Mouse (Mus musculus) liver, embryonic 12.5 days (tissue): ENCODE measurements around the gene Cga. TPM values are rescaled to one million over a fixed set of nuclear protein-coding genes. Genes with fewer than 3 reads are reported as not detected.

ENCODE experiments used
- ATAC-seq: fragments of 200-750 bp; cut with Nextera tagmentation; 2 replicates; pipeline ENCODE4 v1.8.0; 2017; ENCODE audit warnings: moderate number of reproducible peaks, mild to moderate bottlenecking, moderate library complexity
- H3K27ac ChIP-seq: fragments of 300-500 bp; sonication (generic); 2 replicates; pipeline ENCODE4 v1.5.1; 2016; ENCODE audit warnings: mild to moderate bottlenecking
- H3K27me3 ChIP-seq: fragments of 300-500 bp; sonication (generic); replicated peaks from 2 replicates; pipeline ENCODE4 v1.6.1; 2016; ENCODE audit warnings: mild to moderate bottlenecking, moderate library complexity
- H3K36me3 ChIP-seq: fragments of 300-500 bp; sonication (generic); 2 replicates; pipeline ENCODE4 v1.6.1; 2016; ENCODE audit warnings: mild to moderate bottlenecking, moderate library complexity
- H3K4me1 ChIP-seq: fragments of 300-500 bp; sonication (generic); 2 replicates; pipeline ENCODE4 v1.6.1; 2016
- H3K4me2 ChIP-seq: fragments of 300-500 bp; sonication (generic); 2 replicates; pipeline ENCODE4 v1.6.1; 2016; ENCODE audit warnings: mild to moderate bottlenecking, moderate library complexity
- H3K4me3 ChIP-seq: fragments of 300-500 bp; sonication (generic); 2 replicates; pipeline ENCODE4 v1.5.1; 2016; ENCODE audit warnings: mild to moderate bottlenecking, moderate library complexity
- H3K9ac ChIP-seq: fragments of 300-500 bp; sonication (generic); 2 replicates; pipeline ENCODE4 v1.6.1; 2016; ENCODE audit warnings: mild to moderate bottlenecking, moderate library complexity
- H3K9me3 ChIP-seq: fragments of 300-500 bp; sonication (generic); replicated peaks from 2 replicates; pipeline ENCODE4 v1.6.1; 2016; ENCODE audit warnings: mild to moderate bottlenecking, moderate library complexity
- WGBS: fragments of 180-500 bp; shearing (Covaris S2); methylation state at CpG from one replicate; pipeline ENCODE4 v1.1.7; 2016; ENCODE audit not compliant: insufficient replicate concordance; 5-methylcytosine and 5-hydroxymethylcytosine counted together
- polyA plus RNA-seq: library from polyadenylated mRNA; unstranded; fragments of >200 nt; fragmentation: Nextera tagmentation; extraction: Ambion mirVana; gene quantifications from 2 replicates; pipeline ENCODE4 v1.2.1, GENCODE M21; 2016

The Cga gene
- polyA plus RNA-seq, 1 experiment from 2014 or later: not detected

DNA sequence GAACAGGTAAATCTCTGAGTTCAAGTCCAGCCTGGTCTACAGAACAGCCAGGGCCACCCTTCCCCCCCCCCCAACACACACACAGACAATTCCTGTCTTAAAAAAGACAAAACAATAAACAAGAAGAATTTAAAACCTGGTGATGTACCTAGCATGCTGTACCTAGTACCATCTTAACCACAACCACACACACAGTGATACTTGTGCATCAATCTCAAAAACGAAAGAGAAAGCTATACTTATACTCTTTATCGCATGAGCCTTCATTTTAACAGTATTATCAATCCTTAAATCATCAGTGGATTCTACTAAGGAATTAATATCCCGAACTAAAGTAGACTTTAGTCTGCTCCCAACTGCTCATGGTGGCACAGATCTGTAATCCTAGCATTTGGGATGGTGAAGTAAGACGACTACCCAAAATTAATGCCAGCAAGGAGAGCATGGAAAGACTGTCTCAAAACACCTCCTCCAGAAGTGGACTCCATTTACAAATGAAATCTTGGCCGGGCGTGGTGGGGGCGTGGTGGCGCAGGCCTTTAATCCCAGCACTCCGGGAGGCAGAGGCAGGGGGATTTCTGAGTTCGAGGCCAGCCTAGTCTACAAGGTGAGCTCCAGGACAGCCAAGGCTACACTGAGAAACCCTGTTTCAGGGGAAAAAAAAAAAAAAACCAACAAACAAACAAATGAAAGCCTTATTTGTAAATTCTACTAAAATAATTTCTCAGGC, 12.5 kb upstream of the Cga start:
- H3K27me3 ChIP-seq: no peaks in the 10 kb centered on the region
- peaks cover 20% of the 10 kb centered on the region for H3K36me3 ChIP-seq
- ATAC-seq: no peak
- H3K4me1 ChIP-seq: peaks cover 36% of the 10 kb centered on the region
- H3K9ac ChIP-seq: peak overlapping the region; percentile 46; the same call in 1 of the 2 replicates
- peak overlapping the region; percentile 93 for H3K4me3 ChIP-seq
- H3K27ac ChIP-seq: no peak overlapping the region
- H3K9me3 ChIP-seq: no peaks in the 10 kb centered on the region
- WGBS: 85% methylated on average over 10 of the region's 10 CpGs
- peak overlapping the region; percentile 83 for H3K4me2 ChIP-seq

DNA sequence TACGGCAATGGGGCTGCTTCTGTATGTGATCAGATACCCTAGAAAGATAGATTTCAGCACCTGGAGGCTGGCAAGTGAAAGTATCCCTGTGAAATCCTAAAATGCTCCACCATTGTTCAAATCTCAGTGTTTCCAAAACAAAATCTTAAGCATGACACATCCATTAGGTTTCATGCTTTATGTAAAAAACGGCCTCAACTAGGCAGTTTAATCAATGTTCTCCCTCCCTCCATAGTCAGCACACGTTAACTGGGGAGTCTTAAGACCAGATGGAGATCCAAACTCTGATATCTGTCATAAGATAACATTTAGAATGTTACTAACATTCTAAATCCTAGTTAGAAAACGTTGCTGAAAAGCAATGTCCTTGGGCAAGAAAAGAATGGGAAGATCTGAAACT, 11.7 kb upstream of the Cga start:
- H3K9ac ChIP-seq: peak overlapping the region; percentile 94
- ATAC-seq: no peak
- H3K27me3 ChIP-seq: no peaks in the 10 kb centered on the region
- no peaks in the 10 kb centered on the region for H3K9me3 ChIP-seq
- peak overlapping the region; percentile 96; the same call in 1 of the 2 replicates for H3K27ac ChIP-seq
- H3K4me2 ChIP-seq: peak overlapping the region; percentile 83
- WGBS: 15% methylated on average over 4 of the region's 4 CpGs
- peak overlapping the region; percentile 93 for H3K4me3 ChIP-seq
- peaks cover 14% of the 10 kb centered on the region for H3K36me3 ChIP-seq
- H3K4me1 ChIP-seq: peaks cover 39% of the 10 kb centered on the region

- H3K36me3 ChIP-seq: peaks cover 11% of the 10 kb centered on the region
- peak overlapping the region; percentile 96 for H3K27ac ChIP-seq
- peak; percentile 70 for ATAC-seq
- peak overlapping the region; percentile 94 for H3K9ac ChIP-seq
- H3K9me3 ChIP-seq: no peaks in the 10 kb centered on the region
- WGBS: under 1% methylated on average over 58 of the region's 58 CpGs
- H3K4me3 ChIP-seq: peak overlapping the region; percentile 93
- H3K4me1 ChIP-seq: peaks cover 40% of the 10 kb centered on the region
- peak overlapping the region; percentile 83 for H3K4me2 ChIP-seq
- H3K27me3 ChIP-seq: no peaks in the 10 kb centered on the region
Measured at GRCm38 (mm10) chr4:34882291-34882769, 11.2 kb upstream of the Cga start.

DNA sequence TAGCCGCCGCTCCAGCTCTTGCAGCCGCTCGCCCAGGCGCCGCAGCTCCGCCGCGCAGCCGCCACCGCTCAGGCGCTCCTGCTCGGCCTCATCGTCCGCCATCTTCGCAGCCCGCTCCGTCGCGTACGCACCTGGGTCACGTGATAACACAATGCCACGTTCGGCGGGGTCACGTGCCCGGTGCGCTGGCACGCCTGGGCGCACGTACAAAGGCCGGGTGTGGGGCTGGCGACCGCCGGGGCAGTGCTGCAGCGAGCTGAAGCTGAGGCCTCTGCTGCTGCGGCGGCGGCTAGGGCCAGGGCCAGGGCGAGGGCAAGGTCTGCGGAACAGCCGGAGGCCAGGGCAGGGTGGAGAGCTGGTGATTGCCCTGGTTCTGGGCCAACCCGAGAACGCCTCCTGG, 10.8 kb upstream of the Cga start, which contains the start of gene Zfp292:
Gene Zfp292 (minus strand): TSS at position 143 of the 400 bp plus-strand sequence.
- Histone ChIP-seq H3K4me1 (peaks cover 44% of the 10 kb centered on the region), H3K9me3 (no peaks in the 10 kb centered on the region), H3K27ac (peak within 1 kb of the TSS; percentile 96), H3K4me3 (peak within 1 kb of the TSS; percentile 93), H3K4me2 (peak within 1 kb of the TSS; percentile 83), H3K27me3 (no peaks in the 10 kb centered on the region), H3K9ac (peak within 1 kb of the TSS; percentile 94), H3K36me3 (peaks cover 8% of the 10 kb centered on the region; the same call in 1 of the 2 replicates)
- ATAC-seq: peak; percentile 85
- WGBS: 0% methylated on average over 39 of the region's 44 CpGs

- 50% methylated on average over 16 of the region's 16 CpGs for WGBS
- H3K9ac ChIP-seq: peak overlapping the region; percentile 94
- ATAC-seq: no peak
- H3K4me3 ChIP-seq: peak overlapping the region; percentile 93
- H3K4me1 ChIP-seq: peaks cover 48% of the 10 kb centered on the region
- H3K9me3 ChIP-seq: no peaks in the 10 kb centered on the region
- H3K27ac ChIP-seq: peak overlapping the region; percentile 96
- H3K27me3 ChIP-seq: peaks cover under 1% of the 10 kb centered on the region; the same call in 1 of the 2 replicates
- peaks cover 5% of the 10 kb centered on the region; the same call in 1 of the 2 replicates for H3K36me3 ChIP-seq
- peak overlapping the region; percentile 83 for H3K4me2 ChIP-seq
Measured at GRCm38 (mm10) chr4:34883366-34884029, 10.1 kb upstream of the Cga start.

DNA sequence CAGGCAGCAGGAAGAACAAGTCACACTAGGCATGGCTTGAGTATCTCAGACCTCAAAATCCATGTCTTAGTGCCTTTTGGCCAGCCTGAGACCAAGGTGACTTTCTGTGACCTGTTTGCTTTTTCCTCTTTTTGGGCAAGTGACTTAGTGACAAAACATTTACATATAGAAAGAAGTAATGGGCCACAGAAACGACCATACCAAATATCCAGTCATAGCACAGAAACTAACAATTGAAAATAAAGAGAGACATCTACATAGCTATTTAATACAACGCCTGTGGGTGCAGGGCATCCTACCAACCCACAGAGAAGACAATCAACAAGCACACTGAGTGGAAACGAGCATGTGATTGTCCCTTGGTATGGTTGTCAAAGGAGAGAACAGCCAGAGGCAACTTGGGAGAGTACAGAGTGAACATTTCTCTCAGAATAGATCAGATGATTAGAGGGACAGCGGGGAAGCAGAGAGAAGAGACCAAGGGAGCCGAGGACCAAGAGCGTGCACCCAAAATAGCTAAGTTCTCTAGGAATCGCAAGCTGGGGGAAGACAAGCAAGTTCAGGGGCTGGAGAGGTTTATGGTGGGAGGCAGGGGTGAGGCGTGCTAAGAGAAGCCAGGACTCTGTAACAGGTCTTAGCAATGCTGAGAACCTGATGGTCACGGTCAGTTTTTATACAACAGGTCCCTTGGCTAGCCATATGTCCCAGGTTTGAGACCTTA, 7.8 kb upstream of the Cga start:
- Histone ChIP-seq H3K9me3 (no peaks in the 10 kb centered on the region), H3K36me3 (no peaks in the 10 kb centered on the region), H3K27ac (peak overlapping the region; percentile 86), H3K4me2 (peak overlapping the region; percentile 87), H3K27me3 (peaks cover 18% of the 10 kb centered on the region), H3K9ac (peak overlapping the region; percentile 87), H3K4me3 (peak overlapping the region; percentile 79), H3K4me1 (peaks cover 56% of the 10 kb centered on the region)
- 37% methylated on average over 9 of the region's 9 CpGs for WGBS
- ATAC-seq: no peak

DNA sequence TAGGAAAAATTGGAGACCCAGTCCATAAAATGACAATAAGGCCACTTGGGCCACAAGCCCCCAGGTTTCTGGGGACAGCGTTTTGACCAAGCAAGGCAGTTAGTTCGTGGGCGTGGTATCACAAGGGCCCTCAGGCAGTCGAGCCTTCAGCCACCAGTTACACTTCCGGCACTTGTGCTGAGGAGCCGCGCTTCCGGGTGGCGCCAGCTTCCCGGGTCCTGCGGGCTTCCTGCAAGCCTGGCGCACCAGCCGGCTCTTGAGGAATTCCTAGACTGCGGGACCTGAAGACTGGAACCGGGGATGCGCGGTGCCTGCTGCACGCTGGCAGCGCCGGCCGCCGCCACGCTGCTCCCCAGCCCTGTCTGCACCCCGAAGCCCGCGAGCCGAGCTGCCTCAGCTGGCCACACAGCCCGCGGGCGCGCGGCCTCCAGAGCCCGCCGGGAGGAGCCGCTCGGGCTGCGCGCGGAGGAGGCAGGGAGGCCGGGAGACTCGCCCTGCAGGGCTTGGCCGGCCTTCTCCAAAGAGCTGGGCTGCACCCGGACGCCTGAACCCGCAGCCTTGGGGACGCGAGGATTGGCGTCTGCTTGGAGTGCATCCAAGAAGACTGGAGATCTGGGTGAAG, 7.0 kb upstream of the Cga start:
- no peaks in the 10 kb centered on the region for H3K9me3 ChIP-seq
- peaks cover 26% of the 10 kb centered on the region for H3K27me3 ChIP-seq
- H3K4me1 ChIP-seq: peaks cover 48% of the 10 kb centered on the region
- H3K4me3 ChIP-seq: peak overlapping the region; percentile 79
- under 1% methylated on average over 48 of the region's 48 CpGs for WGBS
- H3K36me3 ChIP-seq: no peaks in the 10 kb centered on the region
- peak overlapping the region; percentile 87 for H3K4me2 ChIP-seq
- H3K27ac ChIP-seq: peak overlapping the region; percentile 86
- ATAC-seq: peak; percentile 85
- peak overlapping the region; percentile 87 for H3K9ac ChIP-seq

- H3K27ac ChIP-seq: peak overlapping the region; percentile 86; the same call in 1 of the 2 replicates
- 15% methylated on average over 7 of the region's 7 CpGs for WGBS
- no peaks in the 10 kb centered on the region for H3K9me3 ChIP-seq
- H3K36me3 ChIP-seq: no peaks in the 10 kb centered on the region
- peaks cover 33% of the 10 kb centered on the region for H3K27me3 ChIP-seq
- H3K4me3 ChIP-seq: peak overlapping the region; percentile 79
- H3K4me1 ChIP-seq: peaks cover 44% of the 10 kb centered on the region
- H3K9ac ChIP-seq: peak overlapping the region; percentile 87
- peak overlapping the region; percentile 87 for H3K4me2 ChIP-seq
- no peak for ATAC-seq
Measured at GRCm38 (mm10) chr4:34887295-34887694, 6.3 kb upstream of the Cga start.

GRCm38 (mm10) chr4:34889101-34889811, 4.3 kb upstream of the Cga start:
- Histone ChIP-seq H3K9ac (no peak overlapping the region), H3K4me1 (peaks cover 35% of the 10 kb centered on the region), H3K27me3 (peaks cover 35% of the 10 kb centered on the region), H3K36me3 (no peaks in the 10 kb centered on the region), H3K4me2 (peak overlapping the region; percentile 43), H3K27ac (no peak overlapping the region), H3K9me3 (no peaks in the 10 kb centered on the region), H3K4me3 (no peak overlapping the region)
- ATAC-seq: no peak
- WGBS: 11% methylated on average over 15 of the region's 15 CpGs

GRCm38 (mm10) chr4:34889812-34890185, 3.8 kb upstream of the Cga start:
- Histone ChIP-seq H3K4me3 (no peak overlapping the region), H3K27me3 (peaks cover 35% of the 10 kb centered on the region), H3K36me3 (no peaks in the 10 kb centered on the region), H3K9me3 (no peaks in the 10 kb centered on the region), H3K4me2 (peak overlapping the region; percentile 43), H3K27ac (no peak overlapping the region), H3K9ac (no peak overlapping the region), H3K4me1 (peaks cover 35% of the 10 kb centered on the region)
- WGBS: 18% methylated on average over 2 of the region's 2 CpGs
- ATAC-seq: no peak

- Histone ChIP-seq H3K4me2 (no peak overlapping the region), H3K9me3 (no peaks in the 10 kb centered on the region), H3K4me1 (no peaks in the 10 kb centered on the region), H3K27ac (no peak overlapping the region), H3K4me3 (no peak overlapping the region), H3K27me3 (peaks cover 8% of the 10 kb centered on the region; the same call in 1 of the 2 replicates), H3K9ac (no peak overlapping the region), H3K36me3 (no peaks in the 10 kb centered on the region)
- 50% methylated on average over 2 of the region's 2 CpGs for WGBS
- ATAC-seq: no peak
Measured at GRCm38 (mm10) chr4:34898497-34898896, 4.9 kb downstream of the Cga start.
